17 mouse cellular contexts compared by ENCODE assay signal in the genomic region with DNA sequence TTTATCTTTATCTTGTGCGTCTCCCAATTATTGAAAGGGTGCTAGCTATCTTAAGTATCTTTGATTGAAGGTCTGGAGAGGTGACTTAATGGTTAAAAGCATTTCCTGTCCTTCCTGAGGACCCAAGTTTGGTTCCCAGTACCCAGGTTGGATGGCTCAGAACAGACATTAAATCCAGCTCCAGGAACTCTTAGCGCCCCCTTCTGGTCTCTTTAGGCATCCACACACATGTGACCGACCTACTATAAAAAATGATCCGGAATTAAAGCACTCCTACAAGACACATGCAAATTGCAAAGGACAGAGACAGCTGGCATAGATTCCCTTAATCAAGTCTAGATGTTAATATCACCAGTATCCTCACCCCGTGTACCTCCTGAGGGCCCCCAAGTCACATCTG.
DNase-seq lines count a peak whose midpoint lies in the region; ATAC-seq and TF ChIP-seq lines count a peak whose summit lies in the region.
"Had no signal": no experiment of that assay in that cellular context is flagged by ENCODE, and none has a peak within 500 bp of the region (broad histone marks: within the 10 kb centered on the region; RNA-seq: fewer than 3 reads in every experiment).

No protein-coding gene starts in this region.

- intact Hi-C loops in heart, adult 2 months (cut with DNase I): loop anchor here (1.0 to 10.0 kb wide), 3 partner anchors 35 to 72 kb away; no protein-coding TSS in a partner anchor

- no peak overlapping the region for H3K9ac ChIP-seq in heart, adult 2 months (ENCODE audit: low read depth, low read length)
- no peak overlapping the region for H3K9ac ChIP-seq in lung, postnatal 0 days (replicated peaks; ENCODE audit: low read depth)
- H3K9ac ChIP-seq: forebrain, embryonic 15.5 days; limb, embryonic 15.5 days; midbrain, embryonic 13.5 days had no signal

- TF ChIP-seq EP300 in heart, adult 2 months (IDR thresholded peaks at IDR 0.05; ENCODE audit: insufficient read depth, low read depth, low read length): no peak
- no peak for TF ChIP-seq EP300 in lung, postnatal 0 days (IDR thresholded peaks at IDR 0.05)

- ATAC-seq in lung, postnatal 0 days: no peak
- no peak for ATAC-seq in CD4-positive, CD25-positive, alpha-beta regulatory T cell, adult 4 months
- ATAC-seq: forebrain, embryonic 15.5 days; hindbrain, embryonic 16.5 days; midbrain, embryonic 13.5 days had no signal

- H3K27ac ChIP-seq in heart, adult 2 months: no peak overlapping the region
- H3K27ac ChIP-seq in lung, postnatal 0 days (ENCODE audit: low read length): no peak overlapping the region
- H3K27ac ChIP-seq: forebrain, embryonic 15.5 days; limb, embryonic 15.5 days; midbrain, embryonic 13.5 days had no signal

- TF ChIP-seq CTCF in heart, adult 2 months (IDR thresholded peaks at IDR 0.05): peak; percentile 54
- peak; percentile 34 for TF ChIP-seq CTCF in lung, postnatal 0 days (IDR thresholded peaks at IDR 0.05)

- WGBS in heart, adult 2 months: 91% methylated on average over 5 of the region's 5 CpGs
- 88% methylated on average over 5 of the region's 5 CpGs for WGBS in lung, postnatal 0 days

- no peaks in the 10 kb centered on the region for H3K9me3 ChIP-seq in lung, postnatal 0 days (ENCODE audit: low read length)
- H3K9me3 ChIP-seq: forebrain, embryonic 15.5 days; limb, embryonic 15.5 days; midbrain, embryonic 13.5 days had no signal

- TF ChIP-seq POLR2A in heart, adult 2 months (IDR thresholded peaks at IDR 0.05; ENCODE audit: insufficient read depth, low read depth, low read length): no peak

- H3K4me1 ChIP-seq in heart, adult 2 months (ENCODE audit: control insufficient read depth, insufficient read depth, low read length): peaks cover 9% of the 10 kb centered on the region
- H3K4me1 ChIP-seq in lung, postnatal 0 days (ENCODE audit: insufficient read depth, low read depth, low read length): peaks cover 7% of the 10 kb centered on the region; the same call in 1 of the 2 replicates

- H3K36me3 ChIP-seq in heart, adult 2 months (ENCODE audit: control insufficient read depth, insufficient read depth, low read length): no peaks in the 10 kb centered on the region
- H3K36me3 ChIP-seq in lung, postnatal 0 days (ENCODE audit: insufficient read depth, low read length): no peaks in the 10 kb centered on the region
- H3K36me3 ChIP-seq: forebrain, embryonic 15.5 days; limb, embryonic 15.5 days; midbrain, embryonic 13.5 days had no signal

- H3K4me2 ChIP-seq in lung, postnatal 0 days (replicated peaks; ENCODE audit: low read depth, low read length): no peak overlapping the region
- H3K4me2 ChIP-seq: forebrain, embryonic 15.5 days; heart, embryonic 11.5 days; limb, embryonic 15.5 days; midbrain, embryonic 13.5 days had no signal

- H3K79me2 ChIP-seq in heart, adult 2 months (replicated peaks; ENCODE audit: control insufficient read depth, insufficient read depth, low read length): peaks cover 5% of the 10 kb centered on the region; the same call in 1 of the 2 replicates

- no peak for DNase-seq in heart, adult 2 months
- DNase-seq in heart, adult 18-20 months: no peak
- DNase-seq in lung, postnatal 0 days (ENCODE audit: low spot score): no peak
- no peak for DNase-seq in lung, postnatal 14 days
- DNase-seq in ZHBTc4 (ENCODE audit: low read depth, low spot score): peak; percentile 55
- no peak for DNase-seq in spleen, adult 18-20 months
- DNase-seq: cerebellum, adult 9-11 months; gastrocnemius, postnatal 10 days; lung, postnatal 4 days; right cerebral cortex, adult 18-20 months; thymus, postnatal 36 days had no signal

- no peak overlapping the region for H3K4me3 ChIP-seq in heart, adult 2 months
- no peak overlapping the region for H3K4me3 ChIP-seq in lung, postnatal 0 days (ENCODE audit: low read depth, low read length)
- H3K4me3 ChIP-seq: forebrain, embryonic 15.5 days; limb, embryonic 15.5 days; midbrain, embryonic 13.5 days had no signal

- H3K27me3 ChIP-seq in heart, adult 2 months (ENCODE audit: control insufficient read depth, insufficient read depth, low read length): no peaks in the 10 kb centered on the region
- H3K27me3 ChIP-seq in lung, postnatal 0 days (replicated peaks; ENCODE audit: insufficient read depth, low read length): no peaks in the 10 kb centered on the region
- H3K27me3 ChIP-seq: forebrain, embryonic 15.5 days; limb, embryonic 15.5 days; midbrain, embryonic 13.5 days had no signal
